Mouse (Mus musculus) C2C12 (cell line): Measurements from ENCODE around the gene Gm37596.
"Not testable (repeated sequence)": the region's sequence is repeated elsewhere in the genome, so short reads cannot be mapped to it uniquely, and the experiment has no call there.

Experiments
- CEBPB ChIP-seq: IDR thresholded peaks from one replicate; pipeline ENCODE4 v1.6.1; 2011; ENCODE audit warnings: low read depth, mild to moderate bottlenecking, control low read depth, moderate library complexity
- CTCF ChIP-seq: IDR thresholded peaks from one replicate; pipeline ENCODE4 v1.5.1; 2011; ENCODE audit not compliant: control insufficient read depth, insufficient read depth, insufficient read length
- FOSL1 ChIP-seq: IDR thresholded peaks from one replicate; pipeline ENCODE4 v1.8.0; 2011; ENCODE audit warnings: mild to moderate bottlenecking, low read length; ENCODE audit not compliant: poor library complexity, insufficient read depth, severe bottlenecking
- MAX ChIP-seq: IDR thresholded peaks from one replicate; pipeline ENCODE4 v1.6.1; 2011; ENCODE audit warnings: mild to moderate bottlenecking, control low read depth
- MYOD1 ChIP-seq: IDR thresholded peaks from one replicate; pipeline ENCODE4 v1.6.1; 2011; ENCODE audit warnings: low read depth; ENCODE audit not compliant: control insufficient read depth, insufficient read length
- USF1 ChIP-seq: IDR thresholded peaks from one replicate; pipeline ENCODE4 v1.6.1; 2011; ENCODE audit warnings: low read depth, mild to moderate bottlenecking, control low read depth, moderate library complexity

- TF ChIP-seq CTCF, USF1, FOSL1, MYOD1, CEBPB, MAX: not testable (repeated sequence)
Measured at GRCm38 (mm10) chr3:93670805-93671503, 21.9 kb downstream of the Gm37596 start.
